Mouse (Mus musculus) granulocyte monocyte progenitor cell, adult 5-6 weeks (primary cell): ENCODE measurements around the gene Bmp3. TPM values are rescaled to one million over a fixed set of nuclear protein-coding genes. Genes with fewer than 3 reads are reported as not detected.

ENCODE experiments used
- ATAC-seq: replicated peaks from 2 replicates; pipeline ENCODE4 v1.8.0; 2016; ENCODE audit warnings: mild to moderate bottlenecking, moderate TSS enrichment, inconsistent platforms; ENCODE audit not compliant: poor library complexity, severe bottlenecking
- total RNA-seq, 2 experiments: library from RNA; stranded (forward) in 1 of 2; stranded (reverse) in 1 of 2; fragments of 200-712, 200-1000 nt in 1 of 2; fragments of >200 nt in 1 of 2; fragmentation: Nextera tagmentation in 1 of 2; gene quantifications; 2 replicates each; pipeline ENCODE4 v1.2.3; 2014 to 2017

The Bmp3 gene
- not detected in 2 replicates for total RNA-seq (2014; fragmentation: Nextera tagmentation)
- not detected in 2 replicates for total RNA-seq (2017)

GRCm38 (mm10) chr5:98854264-98854626 is at the start of gene Bmp3:
TSS of gene Bmp3 (plus strand) at chr5:98854415.
- ATAC-seq = no peak

GRCm38 (mm10) chr5:98804761-98805160 is 49.5 kb upstream of the Bmp3 start:
- ATAC-seq = no peak

GRCm38 (mm10) chr5:98806492-98806891 is 47.7 kb upstream of the Bmp3 start:
- ATAC-seq = no peak

- ATAC-seq = no peak
These were observed 47.2 kb upstream of the Bmp3 start for GRCm38 (mm10) chr5:98807022-98807421.

- ATAC-seq = no peak
These were observed 46.3 kb upstream of the Bmp3 start for GRCm38 (mm10) chr5:98807953-98808352.

GRCm38 (mm10) chr5:98812380-98812779 is 41.8 kb upstream of the Bmp3 start:
- no peak for ATAC-seq

- no peak for ATAC-seq
These were observed 38.9 kb upstream of the Bmp3 start for GRCm38 (mm10) chr5:98815269-98815668.

- no peak for ATAC-seq
These were observed 20.5 kb upstream of the Bmp3 start for GRCm38 (mm10) chr5:98833760-98834159.

GRCm38 (mm10) chr5:98834300-98834699 is 19.9 kb upstream of the Bmp3 start:
- no peak for ATAC-seq

GRCm38 (mm10) chr5:98842600-98843310 is 11.5 kb upstream of the Bmp3 start:
- no peak for ATAC-seq

GRCm38 (mm10) chr5:98844664-98845063 is 9.6 kb upstream of the Bmp3 start:
- no peak for ATAC-seq

GRCm38 (mm10) chr5:98854627-98855564 is 681 bp downstream of the Bmp3 start:
- ATAC-seq = peak; percentile 35

- ATAC-seq = no peak
These were observed 1.5 kb downstream of the Bmp3 start for GRCm38 (mm10) chr5:98855741-98856140.

GRCm38 (mm10) chr5:98856356-98856755 is 2.1 kb downstream of the Bmp3 start:
- no peak for ATAC-seq

GRCm38 (mm10) chr5:98863891-98864290 is 9.7 kb downstream of the Bmp3 start:
- peak; percentile 44 for ATAC-seq

GRCm38 (mm10) chr5:98865146-98865545 is 10.9 kb downstream of the Bmp3 start:
- peak; percentile 94 for ATAC-seq

- no peak for ATAC-seq
These were observed 21.8 kb downstream of the Bmp3 start for GRCm38 (mm10) chr5:98876056-98876455.

GRCm38 (mm10) chr5:98878891-98879290 is 24.7 kb downstream of the Bmp3 start:
- peak; percentile 59; the same call in 1 of the 2 replicates for ATAC-seq

- ATAC-seq = no peak
These were observed 27.9 kb downstream of the Bmp3 start for GRCm38 (mm10) chr5:98882096-98882495.

- no peak for ATAC-seq
These were observed 36.4 kb downstream of the Bmp3 start for GRCm38 (mm10) chr5:98890544-98891050.

- ATAC-seq = no peak
These were observed 40.1 kb downstream of the Bmp3 start for GRCm38 (mm10) chr5:98894281-98894680.
